Mouse (Mus musculus) liver, embryonic 14.5 days (tissue): ENCODE data around the gene Btbd8. TPM values are rescaled to one million over a fixed set of nuclear protein-coding genes. Genes with fewer than 3 reads are reported as not detected.
A peak's percentile ranks its signal among the peaks of the same experiment; 100 is the strongest.

Source experiments
- ATAC-seq: fragments of 200-750 bp; cut with Nextera tagmentation; 2 replicates; pipeline ENCODE4 v1.8.0; 2017; ENCODE audit warnings: moderate number of reproducible peaks, mild to moderate bottlenecking, moderate library complexity; ENCODE audit not compliant: insufficient read depth
- DNase-seq, 3 experiments: peaks; one replicate each; pipeline ENCODE4 v3.0.0-alpha.2; 2012 to 2013; ENCODE audit warnings: low read depth in 3 of 3, low spot score in 3 of 3
- H3K27ac ChIP-seq: fragments of 300-500 bp; sonication (generic); 2 replicates; pipeline ENCODE4 v1.5.1; 2014; ENCODE audit warnings: moderate library complexity, mild to moderate bottlenecking, control low read depth, inconsistent platforms
- H3K27me3 ChIP-seq: fragments of 300-500 bp; sonication (generic); 2 replicates; pipeline ENCODE4 v1.6.1; 2014; ENCODE audit warnings: mild to moderate bottlenecking, low read length, moderate library complexity; ENCODE audit not compliant: control insufficient read depth, insufficient read depth
- H3K36me3 ChIP-seq: fragments of 300-500 bp; sonication (generic); replicated peaks from 2 replicates; pipeline ENCODE4 v1.6.1; 2014; ENCODE audit warnings: low read depth; ENCODE audit not compliant: control insufficient read depth, insufficient read depth
- H3K4me1 ChIP-seq, 2 experiments: fragments of 200-500 bp in 1 of 2; fragments of 300-500 bp in 1 of 2; sonication (generic) in 1 of 2; replicated peaks; 2 replicates each; pipeline ENCODE4 v1.6.1; 2012 to 2014; ENCODE audit warnings: antibody characterized with exemption in 1 of 2, inconsistent platforms in 1 of 2, low read length in 1 of 2; ENCODE audit not compliant: control insufficient read depth in 2 of 2, insufficient read depth in 2 of 2
- H3K4me2 ChIP-seq: fragments of 300-500 bp; sonication (generic); 2 replicates; pipeline ENCODE4 v1.6.1; 2014; ENCODE audit warnings: low read depth, mild to moderate bottlenecking, control low read depth, moderate library complexity
- H3K4me3 ChIP-seq, 2 experiments: fragments of 200-500 bp in 1 of 2; fragments of 300-500 bp in 1 of 2; sonication (generic) in 1 of 2; 2 replicates each; pipeline ENCODE4 v1.5.1; 2012 to 2014; ENCODE audit warnings: low read depth in 2 of 2, low read length in 2 of 2, mild to moderate bottlenecking in 2 of 2, control low read depth in 1 of 2, inconsistent platforms in 1 of 2, moderate library complexity in 1 of 2; ENCODE audit not compliant: insufficient read depth in 1 of 2
- H3K9ac ChIP-seq: fragments of 300-500 bp; sonication (generic); replicated peaks from 2 replicates; pipeline ENCODE4 v1.6.1; 2014; ENCODE audit warnings: mild to moderate bottlenecking, control low read depth, moderate library complexity
- H3K9me3 ChIP-seq: fragments of 300-500 bp; sonication (generic); 2 replicates; pipeline ENCODE4 v1.6.1; 2016; ENCODE audit warnings: low read length, mixed read lengths; ENCODE audit not compliant: control insufficient read depth
- CTCF ChIP-seq: IDR thresholded peaks from 2 replicates; pipeline ENCODE4 v1.5.1; 2016; ENCODE audit warnings: antibody characterized with exemption, low read depth, control low read depth
- EP300 ChIP-seq: IDR thresholded peaks from 2 replicates; pipeline ENCODE4 v1.6.1; 2016; ENCODE audit warnings: antibody characterized with exemption, low read depth
- WGBS: fragments of 180-500 bp; shearing (Covaris S2); extraction: QIAGEN DNeasy Blood & Tissue Kit; methylation state at CpG from one replicate; pipeline ENCODE4 v1.1.7; 2014; ENCODE audit not compliant: insufficient replicate concordance; 5-methylcytosine and 5-hydroxymethylcytosine counted together
- polyA plus RNA-seq, 2 experiments: library from polyadenylated mRNA; depleted of rRNA in 1 of 2; stranded (reverse) in 1 of 2; unstranded in 1 of 2; fragments of >200 nt; fragmentation: Nextera tagmentation in 1 of 2; extraction: Ambion mirVana in 1 of 2; gene quantifications; 2 replicates each; pipeline versions ENCODE4 v1.2.1 to v1.2.3; 2012 to 2014

Gene Btbd8
- polyA plus RNA-seq, 2 experiments, result 1.1 TPM

- DNase-seq, result no peak
- TF ChIP-seq EP300 (no peak), CTCF (no peak)
- no peak for ATAC-seq
Observed at GRCm38 (mm10) chr5:107466501-107466900, 28.7 kb downstream of the Btbd8 start.

GRCm38 (mm10) chr5:107467098-107467497 is 29.3 kb downstream of the Btbd8 start:
- H3K4me2 ChIP-seq, result no peak overlapping the region
- ATAC-seq, result no peak
- H3K36me3 ChIP-seq, result no peaks in the 10 kb centered on the region
- no peak overlapping the region for H3K27ac ChIP-seq
- no peak overlapping the region for H3K4me3 ChIP-seq
- H3K9me3 ChIP-seq, result no peaks in the 10 kb centered on the region
- H3K9ac ChIP-seq, result no peak overlapping the region
- WGBS, result 74% methylated on average over 4 of the region's 4 CpGs
- TF ChIP-seq CTCF (no peak), EP300 (no peak)
- DNase-seq, result no peak
- H3K4me1 ChIP-seq, result peaks cover 24 to 25% of the 10 kb centered on the region in 2 experiments
- H3K27me3 ChIP-seq, result no peaks in the 10 kb centered on the region

More at GRCm38 (mm10) chr5:107466501-107466900, 28.7 kb downstream of the Btbd8 start:
- no peaks in the 10 kb centered on the region for H3K27me3 ChIP-seq
- 49% methylated on average over 5 of the region's 5 CpGs for WGBS
- H3K4me3 ChIP-seq, result no peak overlapping the region
- H3K9ac ChIP-seq, result no peak overlapping the region
- H3K36me3 ChIP-seq, result no peaks in the 10 kb centered on the region
- no peak overlapping the region for H3K27ac ChIP-seq
- peaks cover 25 to 27% of the 10 kb centered on the region in 2 experiments for H3K4me1 ChIP-seq
- no peaks in the 10 kb centered on the region for H3K9me3 ChIP-seq
- no peak overlapping the region for H3K4me2 ChIP-seq

- Histone ChIP-seq H3K4me3 (peak overlapping the region; percentile 13 to 40; a peak in 3 of 4 replicates), H3K36me3 (no peaks in the 10 kb centered on the region), H3K9ac (peak overlapping the region; percentile 57), H3K27ac (peak overlapping the region; percentile 97), H3K27me3 (no peaks in the 10 kb centered on the region), H3K4me1 (peaks cover 14 to 19% of the 10 kb centered on the region in 2 experiments), H3K4me2 (peak overlapping the region; percentile 61), H3K9me3 (no peaks in the 10 kb centered on the region)
- ATAC-seq (peak; percentile 92), DNase-seq (peak; percentile 66 to 70 (median 69))
- TF ChIP-seq EP300 (peak; percentile 61), CTCF (no peak)
- whole genome bisulfite sequencing, result 27% methylated on average over 10 of the region's 10 CpGs
Observed at GRCm38 (mm10) chr5:107470600-107471329, 33.0 kb downstream of the Btbd8 start.

GRCm38 (mm10) chr5:107480194-107480593 is 42.4 kb downstream of the Btbd8 start:
- Histone ChIP-seq H3K4me2 (no peak overlapping the region), H3K9ac (no peak overlapping the region), H3K4me1 (no peaks in the 10 kb centered on the region), H3K27me3 (no peaks in the 10 kb centered on the region), H3K27ac (no peak overlapping the region), H3K4me3 (no peak overlapping the region), H3K36me3 (no peaks in the 10 kb centered on the region), H3K9me3 (no peaks in the 10 kb centered on the region)
- ATAC-seq (no peak), DNase-seq (no peak)
- TF ChIP-seq EP300 (no peak), CTCF (no peak)
- 58% methylated on average over 2 of the region's 2 CpGs for WGBS

- no peak overlapping the region for H3K27ac ChIP-seq
- WGBS, result 48% methylated on average over 4 of the region's 4 CpGs
- H3K9ac ChIP-seq, result no peak overlapping the region
- H3K4me1 ChIP-seq, result no peaks in the 10 kb centered on the region
- DNase-seq (no peak), ATAC-seq (no peak)
- no peak overlapping the region for H3K4me2 ChIP-seq
- H3K9me3 ChIP-seq, result no peaks in the 10 kb centered on the region
- H3K36me3 ChIP-seq, result no peaks in the 10 kb centered on the region
- no peaks in the 10 kb centered on the region for H3K27me3 ChIP-seq
- H3K4me3 ChIP-seq, result no peak overlapping the region
- TF ChIP-seq EP300 (no peak), CTCF (no peak)
Observed at GRCm38 (mm10) chr5:107488996-107489395, 51.2 kb downstream of the Btbd8 start.
